Mouse (Mus musculus) myocyte (in vitro differentiated cells): ENCODE data around the gene Gabpb1. TPM values are rescaled to one million over a fixed set of nuclear protein-coding genes. Genes with fewer than 3 reads are reported as not detected.

ENCODE experiments used
- H3K27me3 ChIP-seq: one replicate; pipeline ENCODE4 v1.6.1; 2011; ENCODE audit not compliant: control insufficient read depth, insufficient read depth, insufficient read length
- H3K36me3 ChIP-seq: one replicate; pipeline ENCODE4 v1.6.1; 2011; ENCODE audit not compliant: control insufficient read depth, insufficient read depth
- H3K4me2 ChIP-seq: one replicate; pipeline ENCODE4 v1.6.1; 2011; ENCODE audit warnings: low read depth, control low read depth
- H3K4me3 ChIP-seq: one replicate; pipeline ENCODE4 v1.5.1; 2011; ENCODE audit warnings: mild to moderate bottlenecking, control low read depth, moderate library complexity
- H3K79me2 ChIP-seq: one replicate; pipeline ENCODE4 v1.6.1; 2011; ENCODE audit not compliant: control insufficient read depth, insufficient read depth
- H3ac ChIP-seq: one replicate; pipeline ENCODE4 v1.6.1; 2011; ENCODE audit not compliant: control insufficient read depth, insufficient read length
- CEBPB ChIP-seq: IDR thresholded peaks from 2 replicates; pipeline ENCODE4 v1.6.1; 2011; ENCODE audit warnings: mild to moderate bottlenecking, moderate library complexity; ENCODE audit not compliant: poor library complexity, insufficient read depth, severe bottlenecking
- E2F4 ChIP-seq: IDR thresholded peaks from one replicate; pipeline ENCODE4 v1.6.1; 2011; ENCODE audit warnings: mild to moderate bottlenecking, control low read depth, moderate library complexity; ENCODE audit not compliant: insufficient read depth
- MAX ChIP-seq: IDR thresholded peaks from one replicate; pipeline ENCODE4 v1.6.1; 2011; ENCODE audit warnings: low read depth, mild to moderate bottlenecking, control low read depth
- MYOD1 ChIP-seq, 3 experiments: IDR thresholded peaks; one replicate each; pipeline ENCODE4 v1.6.1; 2011; ENCODE audit warnings: control low read depth in 2 of 3, low read depth in 2 of 3, mild to moderate bottlenecking in 2 of 3, moderate library complexity in 1 of 3; ENCODE audit not compliant: insufficient read length in 2 of 3, control insufficient read depth in 1 of 3
- MYOG ChIP-seq, 3 experiments: IDR thresholded peaks; one replicate each; pipeline ENCODE4 v1.6.1; 2011; ENCODE audit warnings: control low read depth in 2 of 3, low read depth in 2 of 3, mild to moderate bottlenecking in 2 of 3; ENCODE audit not compliant: insufficient read length in 2 of 3, control insufficient read depth in 1 of 3, insufficient read depth in 1 of 3
- POLR2A ChIP-seq: IDR thresholded peaks from one replicate; pipeline ENCODE4 v1.6.1; 2011; ENCODE audit warnings: low read depth, mild to moderate bottlenecking, control low read depth, moderate library complexity; ENCODE audit not compliant: insufficient read length
- POLR2AphosphoS2 ChIP-seq: IDR thresholded peaks from one replicate; pipeline ENCODE4 v1.6.1; 2011; ENCODE audit warnings: low read depth, control low read depth; ENCODE audit not compliant: insufficient read length
- REST ChIP-seq: IDR thresholded peaks from one replicate; pipeline ENCODE4 v1.6.1; 2011; ENCODE audit warnings: mild to moderate bottlenecking, control low read depth, moderate library complexity; ENCODE audit not compliant: insufficient read depth, insufficient read length
- SRF ChIP-seq: IDR thresholded peaks from one replicate; pipeline ENCODE4 v1.6.1; 2011; ENCODE audit warnings: low read depth; ENCODE audit not compliant: control insufficient read depth, insufficient read length
- TCF12 ChIP-seq: IDR thresholded peaks from one replicate; pipeline ENCODE4 v1.6.1; 2011; ENCODE audit warnings: mild to moderate bottlenecking, control low read depth; ENCODE audit not compliant: poor library complexity, insufficient read depth, severe bottlenecking
- TCF3 ChIP-seq: IDR thresholded peaks from one replicate; pipeline ENCODE4 v1.6.1; 2011; ENCODE audit warnings: low read depth, control low read depth; ENCODE audit not compliant: insufficient read length
- USF1 ChIP-seq: IDR thresholded peaks from one replicate; pipeline ENCODE4 v1.6.1; 2011; ENCODE audit warnings: low read depth, mild to moderate bottlenecking, control low read depth, moderate library complexity
- polyA plus RNA-seq: library from polyadenylated mRNA; unstranded; fragments of >200 nt; fragmentation: generic; extraction: Trizol; gene quantifications from one replicate; pipeline ENCODE4 v1.2.1, GENCODE M21; 2012; ENCODE audit warnings: missing spikeins

Gene Gabpb1
- polyA plus RNA-seq, 1 experiment, result 12.3 TPM

- H3K4me3 ChIP-seq, result no peak overlapping the region
- TF ChIP-seq POLR2A (no peak), TCF12 (no peak), MYOD1 (IDR thresholded peaks at IDR 0.05; ENCODE audit: control insufficient read depth in 1 of 3, insufficient read length in 2 of 3, low read depth in 2 of 3) (no peak), SRF (no peak), TCF3 (no peak), MYOG (IDR thresholded peaks at IDR 0.05; ENCODE audit: control insufficient read depth in 1 of 3, insufficient read depth in 1 of 3, insufficient read length in 2 of 3, low read depth in 2 of 3) (no peak), MAX (no peak), POLR2AphosphoS2 (no peak), USF1 (no peak), REST (no peak)
These were observed 70.0 kb downstream of the Gabpb1 start for GRCm38 (mm10) chr2:126606061-126606687.

GRCm38 (mm10) chr2:126601918-126602600 lies 74.1 kb downstream of the Gabpb1 start:
- Histone ChIP-seq H3K4me3 (no peak overlapping the region), H3K27me3 (no peaks in the 10 kb centered on the region), H3ac (no peak overlapping the region), H3K79me2 (no peaks in the 10 kb centered on the region), H3K4me2 (no peak overlapping the region), H3K36me3 (no peaks in the 10 kb centered on the region)
- TF ChIP-seq POLR2A (no peak), SRF (no peak), E2F4 (no peak), TCF3 (no peak), REST (no peak), MAX (no peak), CEBPB (no peak), MYOD1 (IDR thresholded peaks at IDR 0.05; ENCODE audit: control insufficient read depth in 1 of 3, insufficient read length in 2 of 3, low read depth in 2 of 3) (no peak), POLR2AphosphoS2 (no peak), TCF12 (no peak), USF1 (no peak), MYOG (IDR thresholded peaks at IDR 0.05; ENCODE audit: control insufficient read depth in 1 of 3, insufficient read depth in 1 of 3, insufficient read length in 2 of 3, low read depth in 2 of 3) (no peak)

More at GRCm38 (mm10) chr2:126606061-126606687, 70.0 kb downstream of the Gabpb1 start:
- Histone ChIP-seq H3K79me2 (no peaks in the 10 kb centered on the region), H3K36me3 (no peaks in the 10 kb centered on the region), H3K27me3 (no peaks in the 10 kb centered on the region), H3K4me2 (no peak overlapping the region), H3ac (no peak overlapping the region)

- Histone ChIP-seq H3K27me3 (no peaks in the 10 kb centered on the region), H3K4me2 (no peak overlapping the region)
These were observed 75.6 kb downstream of the Gabpb1 start for GRCm38 (mm10) chr2:126600533-126600932.

GRCm38 (mm10) chr2:126599005-126599404 lies 77.1 kb downstream of the Gabpb1 start:
- TF ChIP-seq MYOD1 (IDR thresholded peaks at IDR 0.05; ENCODE audit: control insufficient read depth in 1 of 3, insufficient read length in 2 of 3, low read depth in 2 of 3), result no peak
- no peak for TF ChIP-seq MYOG (IDR thresholded peaks at IDR 0.05; ENCODE audit: control insufficient read depth in 1 of 3, insufficient read depth in 1 of 3, insufficient read length in 2 of 3, low read depth in 2 of 3)
- TF ChIP-seq TCF12, result no peak
- no peak for TF ChIP-seq CEBPB
- TF ChIP-seq MAX, result no peak
- no peak for TF ChIP-seq E2F4
- TF ChIP-seq POLR2A, result no peak
- no peak for TF ChIP-seq USF1
- no peak for TF ChIP-seq REST
- TF ChIP-seq SRF, result no peak
- TF ChIP-seq TCF3, result no peak
- TF ChIP-seq POLR2AphosphoS2, result no peak
- Histone ChIP-seq H3ac (no peak overlapping the region), H3K36me3 (no peaks in the 10 kb centered on the region), H3K4me2 (no peak overlapping the region), H3K4me3 (no peak overlapping the region), H3K79me2 (no peaks in the 10 kb centered on the region), H3K27me3 (no peaks in the 10 kb centered on the region)

More at GRCm38 (mm10) chr2:126600533-126600932, 75.6 kb downstream of the Gabpb1 start:
- TF ChIP-seq REST (no peak), CEBPB (peak; percentile 42; the same call in 1 of the 2 replicates)
- no peaks in the 10 kb centered on the region for H3K36me3 ChIP-seq
- H3ac ChIP-seq, result no peak overlapping the region
- H3K79me2 ChIP-seq, result no peaks in the 10 kb centered on the region
- H3K4me3 ChIP-seq, result no peak overlapping the region
